ENCODE assay signal across 8 mouse cellular contexts in genomic region chr16:33744622-33745419, GRCm38 (mm10). TPM values are rescaled to one million over a fixed set of nuclear protein-coding genes. Genes with fewer than 3 reads are reported as not detected.
DNase-seq lines count a peak whose midpoint lies in the region; ATAC-seq lines count a peak whose summit lies in the region.

No protein-coding gene starts in this region.

- no peaks in the 10 kb centered on the region for H3K27me3 ChIP-seq in midbrain, embryonic 14.5 days (ENCODE audit: control insufficient read depth, insufficient read depth, low read length)
- no peaks in the 10 kb centered on the region for H3K27me3 ChIP-seq in midbrain, embryonic 11.5 days (ENCODE audit: control insufficient read depth, insufficient read depth, low read length)
- no peaks in the 10 kb centered on the region for H3K27me3 ChIP-seq in neural tube, embryonic 15.5 days (replicated peaks)

- WGBS in midbrain, embryonic 14.5 days = 55% methylated on average over 7 of the region's 7 CpGs
- WGBS in midbrain, embryonic 11.5 days = 61% methylated on average over 7 of the region's 7 CpGs
- WGBS in neural tube, embryonic 15.5 days = 65% methylated on average over 7 of the region's 7 CpGs

- no peak overlapping the region for H3K4me3 ChIP-seq in midbrain, embryonic 14.5 days (replicated peaks; ENCODE audit: low read depth, low read length)
- H3K4me3 ChIP-seq in midbrain, embryonic 11.5 days (ENCODE audit: low read depth, low read length) = no peak overlapping the region
- H3K4me3 ChIP-seq in neural tube, embryonic 15.5 days (replicated peaks) = no peak overlapping the region

- peaks cover 8% of the 10 kb centered on the region; the same call in 1 of the 2 replicates for H3K4me1 ChIP-seq in midbrain, embryonic 14.5 days (ENCODE audit: control insufficient read depth, insufficient read depth, low read length)
- H3K4me1 ChIP-seq in midbrain, embryonic 11.5 days (ENCODE audit: control insufficient read depth, insufficient read depth, low read length) = peaks cover 3% of the 10 kb centered on the region; the same call in 1 of the 2 replicates
- peaks cover 18% of the 10 kb centered on the region for H3K4me1 ChIP-seq in neural tube, embryonic 15.5 days

- no peak overlapping the region for H3K4me2 ChIP-seq in midbrain, embryonic 14.5 days (ENCODE audit: low read length)
- no peak overlapping the region for H3K4me2 ChIP-seq in midbrain, embryonic 11.5 days
- H3K4me2 ChIP-seq in neural tube, embryonic 15.5 days = no peak overlapping the region

- no peak overlapping the region for H3K27ac ChIP-seq in midbrain, embryonic 14.5 days (replicated peaks; ENCODE audit: low read depth, low read length)
- H3K27ac ChIP-seq in midbrain, embryonic 11.5 days (ENCODE audit: low read depth, low read length) = no peak overlapping the region
- no peak overlapping the region for H3K27ac ChIP-seq in neural tube, embryonic 15.5 days (replicated peaks)

- no peaks in the 10 kb centered on the region for H3K9me3 ChIP-seq in midbrain, embryonic 14.5 days (ENCODE audit: control insufficient read depth, low read length)
- no peaks in the 10 kb centered on the region for H3K9me3 ChIP-seq in midbrain, embryonic 11.5 days (ENCODE audit: control insufficient read depth, low read length)
- H3K9me3 ChIP-seq in neural tube, embryonic 15.5 days (replicated peaks) = no peaks in the 10 kb centered on the region

- no peak overlapping the region for H3K9ac ChIP-seq in midbrain, embryonic 14.5 days (replicated peaks; ENCODE audit: low read length)
- no peak overlapping the region for H3K9ac ChIP-seq in midbrain, embryonic 11.5 days (ENCODE audit: low read length)
- no peak overlapping the region for H3K9ac ChIP-seq in neural tube, embryonic 15.5 days (replicated peaks)

- no peaks in the 10 kb centered on the region for H3K36me3 ChIP-seq in midbrain, embryonic 14.5 days (ENCODE audit: control insufficient read depth, insufficient read depth, low read length)
- peaks cover 11% of the 10 kb centered on the region; the same call in 1 of the 2 replicates for H3K36me3 ChIP-seq in midbrain, embryonic 11.5 days (ENCODE audit: control insufficient read depth, insufficient read depth, low read length)
- H3K36me3 ChIP-seq in neural tube, embryonic 15.5 days = no peaks in the 10 kb centered on the region

- DNase-seq in cerebellum, adult 11 months = peak; percentile 57
- peak; percentile 83 for DNase-seq in midbrain, embryonic 14.5 days
- no peak for DNase-seq in midbrain, embryonic 11.5 days (ENCODE audit: low spot score, missing footprints)
- peak; percentile 66 to 73 for DNase-seq in cerebellum, postnatal 36 days
- peak; percentile 39 for DNase-seq in layer of hippocampus, adult 9-11 months
- DNase-seq in urinary bladder, postnatal 14 days (ENCODE audit: low spot score) = no peak

- ATAC-seq in cerebellum, adult (ENCODE audit: insufficient number of reproducible peaks, low FRiP score, low TSS enrichment) = no peak
- no peak; the same call in 1 of the 2 replicates for ATAC-seq in midbrain, embryonic 14.5 days (ENCODE audit: low FRiP score, low TSS enrichment)
- no peak for ATAC-seq in midbrain, embryonic 11.5 days (ENCODE audit: low FRiP score)
- peak; percentile 76 for ATAC-seq in neural tube, embryonic 15.5 days (ENCODE audit: low FRiP score)

RNA-seq across cellular contexts. Expression of gene Muc13, which starts 49.0 kb away (rescaled TPM):
- not detected in 2 replicates for polyA plus RNA-seq in midbrain, embryonic 14.5 days (2014; fragmentation: Nextera tagmentation; extraction: Ambion mirVana)
- polyA plus RNA-seq in midbrain, embryonic 11.5 days (2014; fragmentation: Nextera tagmentation; extraction: Ambion mirVana) = 0.10 TPM in 2 replicates
- 7.2 TPM in 1 of 2 replicates, not detected in the other for polyA plus RNA-seq in neural tube, embryonic 15.5 days (2015; fragmentation: Nextera tagmentation; extraction: Ambion mirVana)

Comparison
In these comparisons a context has a peak if more than half of its experiments do, and no peak if none do; other contexts are left out.
1. DNase-seq: peak in cerebellum, adult 11 months (single experiment), midbrain, embryonic 14.5 days (single experiment), cerebellum, postnatal 36 days (2 of 2) and layer of hippocampus, adult 9-11 months (single experiment); none in midbrain, embryonic 11.5 days (single experiment) and urinary bladder, postnatal 14 days (single experiment).